Mouse (Mus musculus): Measurements from ENCODE around the gene Pabpc4. TPM values are rescaled to one million over a fixed set of nuclear protein-coding genes. Genes with fewer than 3 reads are reported as not detected.

Pabpc4 gene
- polyA plus RNA-seq, 1 experiment from 2014 or later, result 28.0 TPM

- ATAC-seq (ENCODE audit: low FRiP score), result peak; percentile 61; the same call in 1 of the 2 replicates
- 2% methylated on average over 52 of the region's 52 CpGs for WGBS
- Histone ChIP-seq H3K9ac (peak within 1 kb of the TSS; percentile 60), H3K36me3 (no peaks in the 10 kb centered on the region), H3K27ac (no peak within 1 kb of the TSS), H3K27me3 (peaks cover 65% of the 10 kb centered on the region), H3K4me1 (replicated peaks) (peaks cover 10% of the 10 kb centered on the region), H3K9me3 (no peaks in the 10 kb centered on the region), H3K4me2 (peak within 1 kb of the TSS; percentile 64), H3K4me3 (peak within 1 kb of the TSS; percentile 38)
These were observed 28.6 kb upstream of the Pabpc4 start, which contains the start of gene Heyl for GRCm38 (mm10) chr4:123233492-123234084. TSS of gene Heyl (plus strand) at chr4:123233556.

- H3K4me1 ChIP-seq (replicated peaks), result peaks cover 23% of the 10 kb centered on the region
- no peak overlapping the region for H3K27ac ChIP-seq
- no peaks in the 10 kb centered on the region for H3K36me3 ChIP-seq
- peak overlapping the region; percentile 19; the same call in 1 of the 2 replicates for H3K4me2 ChIP-seq
- no peak for ATAC-seq (ENCODE audit: low FRiP score)
- 50% methylated on average over 9 of the region's 9 CpGs for WGBS
- H3K9me3 ChIP-seq, result no peaks in the 10 kb centered on the region
- H3K27me3 ChIP-seq, result peaks cover 78% of the 10 kb centered on the region
- H3K4me3 ChIP-seq, result no peak overlapping the region
- H3K9ac ChIP-seq, result no peak overlapping the region
These were observed 26.2 kb upstream of the Pabpc4 start for GRCm38 (mm10) chr4:123235835-123236430.

- H3K4me1 ChIP-seq (replicated peaks), result peaks cover 23% of the 10 kb centered on the region
- no peaks in the 10 kb centered on the region for H3K36me3 ChIP-seq
- no peak overlapping the region for H3K9ac ChIP-seq
- peaks cover 80% of the 10 kb centered on the region for H3K27me3 ChIP-seq
- WGBS, result 85% methylated on average over 13 of the region's 13 CpGs
- H3K9me3 ChIP-seq, result no peaks in the 10 kb centered on the region
- H3K4me2 ChIP-seq, result no peak overlapping the region
- H3K27ac ChIP-seq, result no peak overlapping the region
- ATAC-seq (ENCODE audit: low FRiP score), result no peak
- no peak overlapping the region for H3K4me3 ChIP-seq
These were observed 25.6 kb upstream of the Pabpc4 start for GRCm38 (mm10) chr4:123236431-123237031.

DNA sequence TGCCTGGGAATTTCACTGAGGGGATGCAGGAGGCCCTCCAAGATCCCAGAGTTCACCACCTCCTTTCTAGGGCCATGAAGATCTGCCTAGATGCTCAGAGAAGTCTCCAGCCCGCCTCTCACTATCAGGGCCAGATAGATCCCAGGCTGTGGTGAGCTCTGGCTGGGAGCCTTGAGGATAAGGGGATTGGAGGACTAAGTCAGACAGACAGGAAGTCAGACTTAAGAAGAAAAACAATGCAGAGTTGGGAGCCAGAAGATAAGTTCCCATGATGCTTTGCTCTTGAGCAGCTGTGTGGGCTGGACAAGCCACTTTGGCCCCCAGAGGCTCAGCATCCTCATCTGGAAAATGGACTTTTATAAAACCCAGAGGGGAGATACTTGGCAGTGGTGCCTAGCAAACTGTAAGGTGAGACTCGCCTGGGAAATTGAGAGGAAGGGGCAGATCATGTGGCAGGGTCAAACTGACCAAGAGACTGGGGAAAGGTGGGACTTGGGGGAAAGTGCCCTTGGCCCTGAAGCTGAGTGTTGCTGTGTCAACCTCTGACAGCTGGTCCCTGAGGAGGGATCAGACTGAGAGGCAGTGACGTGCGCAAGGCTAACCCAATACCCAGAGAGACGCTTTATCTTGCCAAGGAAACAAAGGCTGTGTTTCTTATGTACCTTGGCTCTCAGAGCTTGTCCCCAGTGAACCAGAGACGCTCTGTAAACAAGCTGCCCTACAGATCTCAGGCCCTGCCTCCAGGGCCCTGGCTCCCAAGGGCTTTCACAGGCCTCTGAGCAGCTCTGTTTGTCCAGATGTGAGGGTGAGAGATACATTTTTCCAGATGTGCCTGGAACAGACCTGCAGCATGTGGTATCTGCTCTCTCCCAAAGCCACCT is 24.5 kb upstream of the Pabpc4 start:
- H3K9me3 ChIP-seq, result no peaks in the 10 kb centered on the region
- H3K36me3 ChIP-seq, result no peaks in the 10 kb centered on the region
- no peak overlapping the region for H3K4me3 ChIP-seq
- H3K9ac ChIP-seq, result no peak overlapping the region
- peaks cover 23% of the 10 kb centered on the region for H3K4me1 ChIP-seq (replicated peaks)
- H3K27ac ChIP-seq, result no peak overlapping the region
- peaks cover 69% of the 10 kb centered on the region for H3K27me3 ChIP-seq
- WGBS, result 60% methylated on average over 6 of the region's 6 CpGs
- no peak overlapping the region for H3K4me2 ChIP-seq
- ATAC-seq (ENCODE audit: low FRiP score), result no peak

- Histone ChIP-seq H3K27ac (0 out of 2 replicates have a peak overlapping the region, but pooled peaks have one; percentile 19), H3K4me1 (replicated peaks) (peaks cover 16% of the 10 kb centered on the region), H3K36me3 (no peaks in the 10 kb centered on the region), H3K9ac (peak overlapping the region; percentile 61), H3K9me3 (no peaks in the 10 kb centered on the region), H3K4me3 (peak overlapping the region; percentile 38), H3K4me2 (peak overlapping the region; percentile 59), H3K27me3 (peaks cover 50% of the 10 kb centered on the region)
- peak; percentile 70 for ATAC-seq (ENCODE audit: low FRiP score)
- 5% methylated on average over 56 of the region's 58 CpGs for WGBS
These were observed 22.6 kb upstream of the Pabpc4 start for GRCm38 (mm10) chr4:123239361-123240203.

GRCm38 (mm10) chr4:123246221-123246620 is 15.9 kb upstream of the Pabpc4 start:
- no peak overlapping the region for H3K27ac ChIP-seq
- 85% methylated on average over 7 of the region's 7 CpGs for WGBS
- H3K4me1 ChIP-seq (replicated peaks), result no peaks in the 10 kb centered on the region; the same call in 1 of the 2 replicates
- no peaks in the 10 kb centered on the region for H3K36me3 ChIP-seq
- H3K9ac ChIP-seq, result no peak overlapping the region
- H3K27me3 ChIP-seq, result peaks cover 2% of the 10 kb centered on the region; the same call in 1 of the 2 replicates
- no peak for ATAC-seq (ENCODE audit: low FRiP score)
- no peak overlapping the region for H3K4me2 ChIP-seq
- no peaks in the 10 kb centered on the region for H3K9me3 ChIP-seq
- H3K4me3 ChIP-seq, result no peak overlapping the region

DNA sequence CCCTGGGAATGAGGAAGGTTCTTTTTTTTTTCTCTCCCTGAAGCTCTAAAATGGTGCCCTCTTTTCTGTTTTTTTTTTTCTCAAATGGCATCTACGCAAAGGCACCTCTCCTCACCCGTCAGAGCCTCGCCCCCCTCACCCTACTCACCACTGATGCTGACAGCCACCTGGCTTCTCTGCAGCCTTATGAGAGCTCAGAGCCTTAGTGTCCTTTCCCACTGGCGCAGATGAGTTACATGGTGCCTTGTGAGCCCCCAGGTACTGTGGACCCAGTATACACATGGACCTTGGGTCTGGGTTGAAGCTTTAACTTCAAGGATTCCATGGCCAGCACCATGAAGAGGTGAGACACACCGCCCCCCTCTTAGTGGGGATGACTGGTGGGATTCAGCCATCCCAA is 15.5 kb upstream of the Pabpc4 start:
- Histone ChIP-seq H3K4me2 (no peak overlapping the region), H3K9ac (no peak overlapping the region), H3K4me1 (replicated peaks) (no peaks in the 10 kb centered on the region; the same call in 1 of the 2 replicates), H3K36me3 (no peaks in the 10 kb centered on the region), H3K9me3 (no peaks in the 10 kb centered on the region), H3K27me3 (no peaks in the 10 kb centered on the region), H3K4me3 (no peak overlapping the region), H3K27ac (no peak overlapping the region)
- WGBS, result 93% methylated on average over 5 of the region's 5 CpGs
- no peak for ATAC-seq (ENCODE audit: low FRiP score)

DNA sequence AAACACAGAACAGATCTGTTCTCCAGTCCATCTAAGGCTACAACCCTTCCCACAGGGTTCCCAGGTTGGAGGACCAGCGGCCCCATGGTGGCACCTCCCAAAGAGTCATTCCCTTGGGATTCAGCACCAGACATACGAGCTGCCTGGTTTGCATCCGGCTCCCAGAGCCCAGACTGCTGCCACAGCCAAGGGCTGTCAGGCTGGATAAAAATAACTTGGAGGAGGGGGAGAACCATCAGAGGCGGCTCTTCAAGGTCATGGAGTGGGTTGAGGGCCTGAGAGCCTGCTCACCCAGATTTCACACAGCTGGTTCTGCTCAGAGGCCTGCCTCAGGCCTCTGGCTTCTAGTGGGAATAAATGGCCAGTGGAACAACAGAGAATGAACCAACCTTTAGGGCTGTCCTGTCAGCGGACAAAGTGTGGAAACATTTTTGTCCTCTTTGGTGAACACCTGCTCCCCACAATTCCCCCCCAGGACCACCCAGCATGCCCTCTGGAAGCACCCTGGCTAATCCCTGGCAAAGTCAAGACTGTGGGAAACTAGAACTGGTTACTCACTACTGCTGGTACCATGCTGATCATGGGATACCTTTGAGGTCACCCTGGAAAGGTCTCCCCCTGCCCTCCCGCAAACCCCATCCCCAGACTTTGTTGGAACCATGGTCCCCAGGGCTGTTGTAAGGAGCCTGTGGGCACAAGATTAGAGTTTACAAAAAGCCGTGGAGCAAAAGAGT is 14.8 kb upstream of the Pabpc4 start:
- H3K9me3 ChIP-seq, result no peaks in the 10 kb centered on the region
- no peak for ATAC-seq (ENCODE audit: low FRiP score)
- no peak overlapping the region for H3K4me3 ChIP-seq
- no peak overlapping the region for H3K4me2 ChIP-seq
- H3K36me3 ChIP-seq, result no peaks in the 10 kb centered on the region
- no peak overlapping the region for H3K9ac ChIP-seq
- H3K4me1 ChIP-seq (replicated peaks), result peaks cover 5% of the 10 kb centered on the region
- H3K27ac ChIP-seq, result no peak overlapping the region
- 67% methylated on average over 7 of the region's 7 CpGs for whole genome bisulfite sequencing
- no peaks in the 10 kb centered on the region for H3K27me3 ChIP-seq

- peaks cover 11% of the 10 kb centered on the region for H3K4me1 ChIP-seq (replicated peaks)
- no peak overlapping the region for H3K4me3 ChIP-seq
- H3K27ac ChIP-seq, result no peak overlapping the region
- H3K9me3 ChIP-seq, result no peaks in the 10 kb centered on the region
- no peak overlapping the region for H3K9ac ChIP-seq
- no peak overlapping the region for H3K4me2 ChIP-seq
- no peaks in the 10 kb centered on the region for H3K36me3 ChIP-seq
- no peak for ATAC-seq (ENCODE audit: low FRiP score)
- H3K27me3 ChIP-seq, result no peaks in the 10 kb centered on the region
- 76% methylated on average over 7 of the region's 7 CpGs for WGBS
These were observed 13.1 kb upstream of the Pabpc4 start for GRCm38 (mm10) chr4:123248971-123249567.

DNA sequence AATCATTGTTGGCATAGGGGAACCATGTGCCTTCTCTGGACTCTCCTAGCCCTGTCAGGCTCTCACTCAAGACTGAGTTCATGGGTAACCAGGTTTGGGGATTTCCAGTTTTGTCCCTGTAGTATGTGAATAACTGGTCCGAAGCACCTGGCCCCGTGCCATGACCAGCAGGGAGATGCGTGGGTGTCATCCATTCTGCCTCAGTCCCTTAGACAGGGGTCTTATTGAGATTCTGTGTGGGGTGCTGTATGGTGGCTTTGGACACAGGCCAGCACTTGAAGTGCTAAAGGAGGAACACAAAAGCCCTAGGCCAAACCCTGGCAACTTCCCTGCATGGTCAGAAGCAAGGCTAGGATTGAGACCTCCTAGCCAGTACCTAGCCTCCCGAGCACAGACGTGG is 9.9 kb upstream of the Pabpc4 start:
- H3K36me3 ChIP-seq, result no peaks in the 10 kb centered on the region
- H3K4me1 ChIP-seq (replicated peaks), result peaks cover 11% of the 10 kb centered on the region; the same call in 1 of the 2 replicates
- no peak overlapping the region for H3K27ac ChIP-seq
- no peak for ATAC-seq (ENCODE audit: low FRiP score)
- H3K9ac ChIP-seq, result no peak overlapping the region
- H3K4me2 ChIP-seq, result no peak overlapping the region
- H3K9me3 ChIP-seq, result no peaks in the 10 kb centered on the region
- 80% methylated on average over 5 of the region's 5 CpGs for WGBS
- H3K27me3 ChIP-seq, result no peaks in the 10 kb centered on the region
- H3K4me3 ChIP-seq, result no peak overlapping the region

Data from hindbrain, embryonic 13.5 days (tissue).